Mouse (Mus musculus) heart, postnatal 25 days (tissue): ENCODE data around the gene Bcas3. TPM values are rescaled to one million over a fixed set of nuclear protein-coding genes. Genes with fewer than 3 reads are reported as not detected.
"Not testable (repeated sequence)": the region's sequence is repeated elsewhere in the genome, so short reads cannot be mapped to it uniquely, and the experiment has no call there.

Experiments used
- DNase-seq: peaks from one replicate; pipeline ENCODE4 v3.0.0; 2022; ENCODE audit warnings: low spot score
- intact Hi-C: fragments of 180-260 bp; cut with DNase I; formaldehyde crosslinking; loops from one replicate; pipeline ENCODE4 v1.15.1; 2025
- total RNA-seq, 2 experiments: library from RNA; stranded (reverse); gene quantifications; 2 replicates each; pipeline ENCODE4 v1.2.3; 2021

Bcas3 gene
- total RNA-seq, 2 experiments from 2014 or later: 31.1 to 43.7 TPM

- no peak for DNase-seq
- intact Hi-C loops: no loop called here
These were observed 101.3 kb downstream of the Bcas3 start for GRCm38 (mm10) chr11:85454305-85454682.

DNA sequence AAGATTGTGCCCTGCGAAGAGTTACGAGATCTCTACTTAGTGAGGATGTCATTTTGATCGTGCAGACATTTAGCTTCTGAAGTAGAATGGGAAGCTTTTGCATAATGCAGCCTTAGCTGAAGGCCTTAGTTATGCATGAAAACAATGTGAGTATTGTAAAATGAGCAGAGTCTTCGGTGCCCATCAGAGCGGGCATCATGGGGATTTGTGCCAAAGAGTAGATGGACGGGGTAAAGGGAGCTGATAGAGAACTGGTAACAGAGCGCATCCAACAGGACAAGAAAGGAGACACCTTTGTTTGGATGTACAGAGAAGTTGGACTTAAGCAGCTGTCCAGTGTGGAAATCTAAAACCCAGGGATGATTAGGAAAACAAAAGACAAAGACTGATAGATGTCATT lies 108.6 kb downstream of the Bcas3 start:
- intact Hi-C loops: loop anchor here (5.0 kb wide), 1 partner anchor 69 kb away; no protein-coding TSS in a partner anchor
- DNase-seq: no peak

- intact Hi-C loops: loop anchor here (2.0 to 5.0 kb wide), 4 partner anchors 51 to 503 kb away; no protein-coding TSS in a partner anchor
- DNase-seq: no peak
These were observed 116.6 kb downstream of the Bcas3 start for GRCm38 (mm10) chr11:85469526-85469925.

DNA sequence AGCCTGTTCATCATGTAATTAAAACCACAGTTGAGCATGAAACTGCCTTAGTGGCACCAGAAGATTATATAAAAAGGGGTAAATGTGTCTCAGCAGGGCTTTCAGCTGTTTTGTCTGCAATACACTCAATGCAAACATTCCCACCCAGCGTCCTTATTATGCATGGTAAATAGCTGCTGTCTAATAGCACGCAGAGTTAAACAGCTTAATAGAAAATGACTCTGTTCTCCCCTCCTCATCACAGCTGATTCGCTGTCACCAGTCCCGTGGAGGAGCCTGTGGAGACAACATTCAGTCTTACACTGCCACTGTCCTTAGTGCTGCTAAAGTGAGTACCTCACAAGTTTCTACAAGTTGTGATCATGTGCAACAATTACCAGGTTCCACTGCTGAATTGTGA lies 117.5 kb downstream of the Bcas3 start:
- no peak for DNase-seq
- intact Hi-C loops: loop anchor here (10.0 kb wide), 1 partner anchor 704 kb away; no protein-coding TSS in a partner anchor

- DNase-seq: no peak
- intact Hi-C loops: loop anchor here (10.0 kb wide), 1 partner anchor 700 kb away; no protein-coding TSS in a partner anchor
These were observed 121.4 kb downstream of the Bcas3 start for GRCm38 (mm10) chr11:85474326-85474725.

- intact Hi-C loops: no loop called here
- no peak for DNase-seq
These were observed 129.9 kb downstream of the Bcas3 start for GRCm38 (mm10) chr11:85482737-85483467.

GRCm38 (mm10) chr11:85485197-85485940 lies 132.4 kb downstream of the Bcas3 start:
- no peak for DNase-seq
- intact Hi-C loops: no loop called here

GRCm38 (mm10) chr11:85487501-85487900 lies 134.5 kb downstream of the Bcas3 start:
- no peak for DNase-seq
- intact Hi-C loops: no loop called here

- intact Hi-C loops: no loop called here
- DNase-seq: peak; percentile 78
These were observed 139.3 kb downstream of the Bcas3 start for GRCm38 (mm10) chr11:85492231-85492630.

- intact Hi-C loops: no loop called here
- DNase-seq: no peak
These were observed 139.7 kb downstream of the Bcas3 start for GRCm38 (mm10) chr11:85492666-85493065.

- intact Hi-C loops: no loop called here
- no peak for DNase-seq
These were observed 146.6 kb downstream of the Bcas3 start for GRCm38 (mm10) chr11:85499561-85499960.

DNA sequence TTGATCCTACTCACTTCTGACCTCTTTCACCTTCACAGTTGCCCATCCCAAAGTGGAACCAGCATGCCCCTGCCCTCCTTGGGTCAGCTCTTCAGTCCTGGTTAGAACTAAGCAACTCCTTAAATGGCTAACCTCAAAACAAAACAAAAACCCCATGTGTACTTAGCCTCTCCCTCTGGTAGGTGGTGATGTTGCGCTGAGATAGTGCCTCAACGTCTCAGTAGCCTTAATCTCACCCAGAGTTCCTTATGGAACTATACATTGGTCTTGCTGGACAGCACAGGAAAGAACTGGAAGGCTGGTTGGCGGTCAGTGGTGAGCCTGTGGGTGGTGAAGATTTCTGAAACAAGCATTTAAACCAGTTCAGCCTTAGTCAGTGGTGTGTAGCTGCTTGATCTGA lies 149.1 kb downstream of the Bcas3 start:
- no peak for DNase-seq
- intact Hi-C loops: no loop called here

GRCm38 (mm10) chr11:85504812-85505211 lies 151.8 kb downstream of the Bcas3 start:
- DNase-seq, intact Hi-C loops: not testable (repeated sequence)

- intact Hi-C loops: no loop called here
- DNase-seq: no peak
These were observed 152.8 kb downstream of the Bcas3 start for GRCm38 (mm10) chr11:85505811-85506210.

DNA sequence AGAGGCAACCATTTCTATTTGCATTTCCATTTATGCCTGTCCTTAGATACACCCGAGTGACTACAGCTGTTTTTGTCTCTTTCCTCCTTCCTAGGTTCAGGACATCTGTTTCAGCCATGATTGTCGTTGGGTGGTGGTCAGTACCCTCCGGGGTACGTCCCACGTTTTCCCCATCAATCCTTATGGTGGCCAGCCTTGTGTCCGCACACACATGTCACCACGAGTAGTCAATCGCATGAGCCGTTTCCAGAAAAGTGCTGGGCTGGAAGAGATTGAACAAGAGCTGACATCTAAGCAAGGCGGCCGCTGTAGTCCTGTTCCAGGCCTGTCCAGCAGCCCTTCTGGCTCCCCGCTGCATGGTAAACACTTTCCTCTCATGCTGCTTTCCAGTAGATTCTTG lies 156.4 kb downstream of the Bcas3 start:
- intact Hi-C loops: no loop called here
- no peak for DNase-seq

- intact Hi-C loops: no loop called here
- DNase-seq: no peak
These were observed 158.4 kb downstream of the Bcas3 start for GRCm38 (mm10) chr11:85511270-85511904.

GRCm38 (mm10) chr11:85516724-85517123 lies 163.8 kb downstream of the Bcas3 start:
- intact Hi-C loops: no loop called here
- DNase-seq: no peak

GRCm38 (mm10) chr11:85518025-85518756 lies 165.2 kb downstream of the Bcas3 start:
- intact Hi-C loops: loop anchor here (1.0 to 2.0 kb wide), 2 partner anchors 305 to 325 kb away; no protein-coding TSS in a partner anchor
- no peak for DNase-seq

GRCm38 (mm10) chr11:85520236-85520635 lies 167.3 kb downstream of the Bcas3 start:
- intact Hi-C loops: loop anchor here (2.0 to 5.0 kb wide), 2 partner anchors 51 to 92 kb away; no protein-coding TSS in a partner anchor
- DNase-seq: no peak

DNA sequence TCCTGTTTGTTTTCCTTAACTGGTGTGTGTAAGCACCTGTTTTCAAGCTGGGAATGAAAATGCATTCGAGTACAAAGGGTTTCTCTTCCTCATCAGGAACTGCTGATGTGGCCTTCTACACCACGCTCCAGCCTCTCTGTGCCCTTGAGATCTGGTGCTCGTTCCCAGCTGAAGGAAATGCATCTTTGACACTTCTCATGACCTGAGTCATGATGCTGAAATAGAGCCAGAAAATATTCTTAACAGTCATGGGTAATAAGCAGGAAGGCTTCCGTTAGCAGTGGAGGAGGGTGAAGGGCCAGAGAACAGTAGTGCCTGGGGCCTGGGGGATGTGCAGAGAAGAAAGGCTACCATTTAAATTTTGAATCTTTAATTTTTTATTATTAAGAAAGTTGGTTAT lies 168.0 kb downstream of the Bcas3 start:
- intact Hi-C loops: loop anchor here (2.0 to 5.0 kb wide), 2 partner anchors 52 to 91 kb away; no protein-coding TSS in a partner anchor

More for the DNA sequence above, 168.0 kb downstream of the Bcas3 start:
- DNase-seq: no peak
